In genomic region chr3:131078041-131078621, GRCm38 (mm10) we compare ENCODE assay signal across 26 mouse cellular contexts. TPM values are rescaled to one million over a fixed set of nuclear protein-coding genes. Genes with fewer than 3 reads are reported as not detected.
DNase-seq lines count a peak whose midpoint lies in the region; ATAC-seq and TF ChIP-seq lines count a peak whose summit lies in the region.
"Had no signal": no experiment of that assay in that cellular context is flagged by ENCODE, and none has a peak within 500 bp of the region (broad histone marks: within the 10 kb centered on the region; RNA-seq: fewer than 3 reads in every experiment).

No protein-coding gene starts in this region.

- H3K36me3 ChIP-seq in midbrain, embryonic 14.5 days (ENCODE audit: control insufficient read depth, insufficient read depth, low read length) = no peaks in the 10 kb centered on the region
- H3K36me3 ChIP-seq in midbrain, postnatal 0 days (ENCODE audit: insufficient read depth, low read length) = no peaks in the 10 kb centered on the region
- H3K36me3 ChIP-seq: embryonic facial prominence, embryonic 10.5 days; embryonic facial prominence, embryonic 13.5 days; forebrain, embryonic 12.5 days; forebrain, embryonic 15.5 days; heart, embryonic 12.5 days; heart, embryonic 15.5 days had no signal

- H3K27ac ChIP-seq in midbrain, embryonic 14.5 days (replicated peaks; ENCODE audit: low read depth, low read length) = peak overlapping the region; percentile 62
- no peak overlapping the region for H3K27ac ChIP-seq in midbrain, postnatal 0 days (ENCODE audit: low read depth, low read length)
- H3K27ac ChIP-seq: embryonic facial prominence, embryonic 10.5 days; embryonic facial prominence, embryonic 13.5 days; forebrain, embryonic 12.5 days; forebrain, embryonic 15.5 days; heart, embryonic 15.5 days; hindbrain, postnatal 0 days had no signal

- 89% methylated on average over 6 of the region's 6 CpGs for WGBS in midbrain, embryonic 14.5 days
- WGBS in midbrain, postnatal 0 days = 86% methylated on average over 6 of the region's 6 CpGs

- no peak for ATAC-seq in midbrain, embryonic 14.5 days (ENCODE audit: low FRiP score, low TSS enrichment)
- no peak for ATAC-seq in midbrain, postnatal 0 days (ENCODE audit: low FRiP score)
- ATAC-seq in granulocyte monocyte progenitor cell, adult 5-6 weeks (replicated peaks; ENCODE audit: poor library complexity, severe bottlenecking) = peak; percentile 70
- peak; percentile 74 for ATAC-seq in megakaryocyte progenitor cell, adult 5-6 weeks (replicated peaks; ENCODE audit: poor library complexity)
- ATAC-seq: CD4-positive, CD25-positive, alpha-beta regulatory T cell, adult 4 months; forebrain, embryonic 15.5 days; hindbrain, postnatal 0 days had no signal

- no peak for TF ChIP-seq CTCF in midbrain, postnatal 0 days (IDR thresholded peaks at IDR 0.05)

- H3K9ac ChIP-seq in midbrain, embryonic 14.5 days (replicated peaks; ENCODE audit: low read length) = no peak overlapping the region
- H3K9ac ChIP-seq in midbrain, postnatal 0 days (replicated peaks; ENCODE audit: low read length, poor library complexity, severe bottlenecking) = no peak overlapping the region
- H3K9ac ChIP-seq: embryonic facial prominence, embryonic 13.5 days; forebrain, embryonic 12.5 days; forebrain, embryonic 15.5 days; heart, embryonic 12.5 days; heart, embryonic 15.5 days; hindbrain, embryonic 14.5 days had no signal

- H3K27me3 ChIP-seq in midbrain, embryonic 14.5 days (ENCODE audit: control insufficient read depth, insufficient read depth, low read length) = no peaks in the 10 kb centered on the region
- H3K27me3 ChIP-seq in midbrain, postnatal 0 days (ENCODE audit: insufficient read depth, low read length) = no peaks in the 10 kb centered on the region
- H3K27me3 ChIP-seq: embryonic facial prominence, embryonic 13.5 days; forebrain, embryonic 12.5 days; forebrain, embryonic 15.5 days; heart, embryonic 12.5 days; heart, embryonic 15.5 days had no signal

- no peak for DNase-seq in midbrain, embryonic 14.5 days
- no peak for DNase-seq in midbrain, postnatal 0 days (ENCODE audit: low spot score)
- no peak for DNase-seq in urinary bladder, adult 18-20 months (ENCODE audit: low spot score in 2 of 2)
- DNase-seq in thymus, adult 18-20 months = no peak
- DNase-seq: adrenal gland, adult 2 months; adrenal gland, postnatal 14 days; cerebellum, adult 11 months; cerebellum, adult 2 months; cerebellum, adult 9-11 months; cerebellum, postnatal 25 days; embryo, embryonic 11 days; gastrocnemius, postnatal 25 days; heart, postnatal 10 days; heart, postnatal 36 days had no signal

- H3K4me1 ChIP-seq in midbrain, embryonic 14.5 days (ENCODE audit: control insufficient read depth, insufficient read depth, low read length) = 0 out of 2 replicates have a peak, but pooled peaks cover 4% of the 10 kb centered on the region
- H3K4me1 ChIP-seq in midbrain, postnatal 0 days (ENCODE audit: insufficient read depth, low read length) = no peaks in the 10 kb centered on the region
- H3K4me1 ChIP-seq: embryonic facial prominence, embryonic 13.5 days; forebrain, embryonic 15.5 days; heart, embryonic 12.5 days; heart, embryonic 15.5 days had no signal

- H3K4me2 ChIP-seq in midbrain, embryonic 14.5 days (ENCODE audit: low read length) = no peak overlapping the region
- H3K4me2 ChIP-seq in midbrain, postnatal 0 days (ENCODE audit: low read depth, low read length, poor library complexity, severe bottlenecking) = no peak overlapping the region
- H3K4me2 ChIP-seq: embryonic facial prominence, embryonic 13.5 days; forebrain, embryonic 12.5 days; forebrain, embryonic 15.5 days; heart, embryonic 12.5 days; heart, embryonic 15.5 days; hindbrain, embryonic 14.5 days had no signal

- no peaks in the 10 kb centered on the region for H3K9me3 ChIP-seq in midbrain, embryonic 14.5 days (ENCODE audit: control insufficient read depth, low read length)
- no peaks in the 10 kb centered on the region for H3K9me3 ChIP-seq in midbrain, postnatal 0 days (ENCODE audit: low read length)
- H3K9me3 ChIP-seq: embryonic facial prominence, embryonic 10.5 days; embryonic facial prominence, embryonic 13.5 days; forebrain, embryonic 12.5 days; forebrain, embryonic 15.5 days; heart, embryonic 12.5 days; heart, embryonic 15.5 days had no signal

- no peak overlapping the region for H3K4me3 ChIP-seq in midbrain, embryonic 14.5 days (replicated peaks; ENCODE audit: low read depth, low read length)
- no peak overlapping the region for H3K4me3 ChIP-seq in midbrain, postnatal 0 days (ENCODE audit: low read depth, low read length)
- H3K4me3 ChIP-seq: embryonic facial prominence, embryonic 10.5 days; embryonic facial prominence, embryonic 13.5 days; erythroblast, embryonic 14.5 days; forebrain, embryonic 12.5 days; forebrain, embryonic 15.5 days; heart, embryonic 12.5 days; heart, embryonic 15.5 days had no signal

RNA-seq across cellular contexts. Expression of gene Lef1, which starts 32.1 kb away (rescaled TPM):
- 75.4 and 93.8 TPM in 2 replicates for polyA plus RNA-seq in midbrain, embryonic 14.5 days (2014; fragmentation: Nextera tagmentation; extraction: Ambion mirVana)
- 42.0 and 48.6 TPM in 2 replicates for total RNA-seq in midbrain, postnatal 0 days (2014; rRNA removed)
- polyA plus RNA-seq in midbrain, postnatal 0 days (2015; fragmentation: Nextera tagmentation; extraction: Ambion mirVana) = 50.4 and 52.0 TPM in 2 replicates
- not detected in 2 replicates for total RNA-seq in granulocyte monocyte progenitor cell, adult 5-6 weeks (2014; fragmentation: Nextera tagmentation)
- not detected in 2 replicates for total RNA-seq in granulocyte monocyte progenitor cell, adult 5-6 weeks (2017)
- total RNA-seq in megakaryocyte progenitor cell, adult 5-6 weeks (2015) = 0.64 TPM in 1 of 2 replicates, not detected in the other
- 0.37 TPM in 1 of 2 replicates, not detected in the other for total RNA-seq in megakaryocyte progenitor cell, adult 5-6 weeks (2017)
- polyA plus RNA-seq: erythroblast, embryonic 14.5 days had no signal

Comparison
In these comparisons a context has a peak if more than half of its experiments do, and no peak if none do; other contexts are left out.
1. ATAC-seq: peak in granulocyte monocyte progenitor cell, adult 5-6 weeks (single experiment) and megakaryocyte progenitor cell, adult 5-6 weeks (single experiment); none in midbrain, embryonic 14.5 days (single experiment) and midbrain, postnatal 0 days (single experiment).
2. RNA of gene Lef1, which starts 32.1 kb away (total RNA-seq): 42.0 to 48.6 TPM in midbrain, postnatal 0 days; 0.37 to 0.64 TPM in megakaryocyte progenitor cell, adult 5-6 weeks and not detected in granulocyte monocyte progenitor cell, adult 5-6 weeks; every median in the first group is over 10 times any median in the second.